Mouse (Mus musculus) small intestine, adult 2 months (tissue): ENCODE data around the gene Homez.

ENCODE experiments used
- CTCF ChIP-seq: fragments of 200-500 bp; IDR thresholded peaks from 2 replicates; pipeline ENCODE4 v1.5.1; 2012; ENCODE audit warnings: low read depth, mild to moderate bottlenecking, control low read depth, inconsistent platforms, low read length, moderate library complexity, mixed read lengths; ENCODE audit not compliant: insufficient replicate concordance, insufficient read length; ENCODE audit errors: extremely low read depth
- POLR2A ChIP-seq: fragments of 200-500 bp; IDR thresholded peaks from 2 replicates; pipeline ENCODE4 v1.6.1; 2012; ENCODE audit warnings: low read depth, mild to moderate bottlenecking, control low read depth, inconsistent platforms, low read length, moderate library complexity

GRCm38 (mm10) chr14:54874165-54874564, 3.4 kb upstream of the Homez start:
- TF ChIP-seq POLR2A: no peak
- TF ChIP-seq CTCF: no peak
